ENCODE assay signal across 18 mouse cellular contexts in genomic region chr1:168138669-168139068, GRCm38 (mm10).
A peak's percentile ranks its signal among the peaks of the same experiment; 100 is the strongest.
DNase-seq lines count a peak whose midpoint lies in the region; ATAC-seq and TF ChIP-seq lines count a peak whose summit lies in the region.
"Had no signal": no experiment of that assay in that cellular context is flagged by ENCODE, and none has a peak within 500 bp of the region (broad histone marks: within the 10 kb centered on the region; RNA-seq: fewer than 3 reads in every experiment).

No protein-coding gene starts in this region.

- 0 out of 2 replicates have a peak, but pooled peaks have one; percentile 17 for ATAC-seq in hindbrain, embryonic 13.5 days (ENCODE audit: low FRiP score)
- no peak for ATAC-seq in hindbrain, embryonic 14.5 days (ENCODE audit: low FRiP score)
- peak; percentile 43; the same call in 1 of the 2 replicates for ATAC-seq in kidney, embryonic 16.5 days (ENCODE audit: low FRiP score, low TSS enrichment)
- no peak for ATAC-seq in midbrain, postnatal 0 days (ENCODE audit: low FRiP score)
- ATAC-seq in midbrain, embryonic 15.5 days (replicated peaks): no peak
- ATAC-seq: forebrain, embryonic 13.5 days; forebrain, postnatal 0 days had no signal

- H3K9ac ChIP-seq in hindbrain, embryonic 13.5 days: no peak overlapping the region
- no peak overlapping the region for H3K9ac ChIP-seq in hindbrain, embryonic 14.5 days
- H3K9ac ChIP-seq in kidney, embryonic 16.5 days (replicated peaks; ENCODE audit: low read length): no peak overlapping the region
- H3K9ac ChIP-seq in midbrain, postnatal 0 days (replicated peaks; ENCODE audit: low read length, poor library complexity, severe bottlenecking): no peak overlapping the region
- no peak overlapping the region for H3K9ac ChIP-seq in midbrain, embryonic 15.5 days
- H3K9ac ChIP-seq: forebrain, embryonic 13.5 days; forebrain, postnatal 0 days; heart, embryonic 15.5 days had no signal

- 80% methylated on average over 4 of the region's 4 CpGs for WGBS in hindbrain, embryonic 13.5 days
- WGBS in hindbrain, embryonic 14.5 days: 81% methylated on average over 4 of the region's 4 CpGs
- 39% methylated on average over 4 of the region's 4 CpGs for WGBS in kidney, embryonic 16.5 days
- WGBS in midbrain, postnatal 0 days: 88% methylated on average over 4 of the region's 4 CpGs
- WGBS in midbrain, embryonic 15.5 days: 88% methylated on average over 4 of the region's 4 CpGs

- no peak for DNase-seq in hindbrain, embryonic 14.5 days (ENCODE audit: low spot score)
- DNase-seq in kidney, postnatal 4 days: no peak
- peak; percentile 12 for DNase-seq in midbrain, postnatal 0 days (ENCODE audit: low spot score)
- DNase-seq in adrenal gland, postnatal 36 days: no peak
- DNase-seq: adrenal gland, postnatal 10 days; cerebellum, adult 11-12 months; cerebellum, adult 9-10 months; cerebellum, postnatal 25 days; forebrain, postnatal 0 days; gastrocnemius, postnatal 14 days; heart, adult 2 months; heart, postnatal 14 days had no signal

- H3K4me1 ChIP-seq in hindbrain, embryonic 13.5 days (replicated peaks): peaks cover 10% of the 10 kb centered on the region
- H3K4me1 ChIP-seq in hindbrain, embryonic 14.5 days (replicated peaks; ENCODE audit: control insufficient read depth, insufficient read depth, low read length): 0 out of 2 replicates have a peak, but pooled peaks cover 8% of the 10 kb centered on the region
- peaks cover 11% of the 10 kb centered on the region for H3K4me1 ChIP-seq in kidney, embryonic 16.5 days (ENCODE audit: insufficient read depth, low read length)
- 0 out of 2 replicates have a peak, but pooled peaks cover 2% of the 10 kb centered on the region for H3K4me1 ChIP-seq in midbrain, postnatal 0 days (ENCODE audit: insufficient read depth, low read length)
- H3K4me1 ChIP-seq in midbrain, embryonic 15.5 days: 0 out of 2 replicates have a peak, but pooled peaks cover 3% of the 10 kb centered on the region

- H3K4me3 ChIP-seq in hindbrain, embryonic 13.5 days: no peak overlapping the region
- no peak overlapping the region for H3K4me3 ChIP-seq in hindbrain, embryonic 14.5 days (replicated peaks; ENCODE audit: low read length)
- no peak overlapping the region for H3K4me3 ChIP-seq in kidney, embryonic 16.5 days (ENCODE audit: low read length)
- no peak overlapping the region for H3K4me3 ChIP-seq in midbrain, postnatal 0 days (ENCODE audit: low read depth, low read length)
- no peak overlapping the region for H3K4me3 ChIP-seq in midbrain, embryonic 15.5 days
- H3K4me3 ChIP-seq: forebrain, embryonic 13.5 days; heart, adult 2 months; heart, embryonic 15.5 days had no signal

- H3K27ac ChIP-seq in hindbrain, embryonic 13.5 days: no peak overlapping the region
- H3K27ac ChIP-seq in hindbrain, embryonic 14.5 days: no peak overlapping the region
- H3K27ac ChIP-seq in kidney, embryonic 16.5 days (ENCODE audit: low read length): no peak overlapping the region
- H3K27ac ChIP-seq in midbrain, postnatal 0 days (ENCODE audit: low read depth, low read length): no peak overlapping the region
- H3K27ac ChIP-seq in midbrain, embryonic 15.5 days: no peak overlapping the region
- H3K27ac ChIP-seq: forebrain, embryonic 13.5 days; heart, adult 2 months; heart, embryonic 15.5 days had no signal

- no peaks in the 10 kb centered on the region for H3K27me3 ChIP-seq in hindbrain, embryonic 13.5 days
- no peaks in the 10 kb centered on the region for H3K27me3 ChIP-seq in hindbrain, embryonic 14.5 days (ENCODE audit: control insufficient read depth, insufficient read depth, low read length)
- no peaks in the 10 kb centered on the region for H3K27me3 ChIP-seq in kidney, embryonic 16.5 days (ENCODE audit: insufficient read depth, low read length)
- no peaks in the 10 kb centered on the region for H3K27me3 ChIP-seq in midbrain, postnatal 0 days (ENCODE audit: insufficient read depth, low read length)
- no peaks in the 10 kb centered on the region for H3K27me3 ChIP-seq in midbrain, embryonic 15.5 days (replicated peaks)
- H3K27me3 ChIP-seq: forebrain, embryonic 13.5 days; heart, embryonic 15.5 days had no signal

- TF ChIP-seq CTCF in midbrain, postnatal 0 days (IDR thresholded peaks at IDR 0.05): no peak

- H3K36me3 ChIP-seq in hindbrain, embryonic 13.5 days: no peaks in the 10 kb centered on the region
- H3K36me3 ChIP-seq in hindbrain, embryonic 14.5 days (replicated peaks; ENCODE audit: control insufficient read depth, insufficient read depth): no peaks in the 10 kb centered on the region
- H3K36me3 ChIP-seq in kidney, embryonic 16.5 days (ENCODE audit: insufficient read depth, low read length): no peaks in the 10 kb centered on the region
- H3K36me3 ChIP-seq in midbrain, postnatal 0 days (ENCODE audit: insufficient read depth, low read length): no peaks in the 10 kb centered on the region
- no peaks in the 10 kb centered on the region for H3K36me3 ChIP-seq in midbrain, embryonic 15.5 days (replicated peaks)
- H3K36me3 ChIP-seq: heart, embryonic 15.5 days had no signal

- H3K4me2 ChIP-seq in hindbrain, embryonic 13.5 days: no peak overlapping the region
- no peak overlapping the region for H3K4me2 ChIP-seq in hindbrain, embryonic 14.5 days (replicated peaks)
- no peak overlapping the region for H3K4me2 ChIP-seq in kidney, embryonic 16.5 days (replicated peaks; ENCODE audit: low read depth, low read length)
- no peak overlapping the region for H3K4me2 ChIP-seq in midbrain, postnatal 0 days (ENCODE audit: low read depth, low read length, poor library complexity, severe bottlenecking)
- no peak overlapping the region for H3K4me2 ChIP-seq in midbrain, embryonic 15.5 days
- H3K4me2 ChIP-seq: forebrain, embryonic 13.5 days; heart, embryonic 11.5 days; heart, embryonic 15.5 days had no signal

- H3K9me3 ChIP-seq in hindbrain, embryonic 13.5 days: no peaks in the 10 kb centered on the region
- H3K9me3 ChIP-seq in hindbrain, embryonic 14.5 days (ENCODE audit: control insufficient read depth, low read length): no peaks in the 10 kb centered on the region
- no peaks in the 10 kb centered on the region for H3K9me3 ChIP-seq in kidney, embryonic 16.5 days (ENCODE audit: low read length)
- no peaks in the 10 kb centered on the region for H3K9me3 ChIP-seq in midbrain, postnatal 0 days (ENCODE audit: low read length)
- H3K9me3 ChIP-seq in midbrain, embryonic 15.5 days: no peaks in the 10 kb centered on the region
- H3K9me3 ChIP-seq: forebrain, embryonic 13.5 days; heart, embryonic 15.5 days had no signal

Comparison
In these comparisons a context has a peak if more than half of its experiments do, and no peak if none do; other contexts are left out.
1. ATAC-seq: peak in hindbrain, embryonic 13.5 days (single experiment) and kidney, embryonic 16.5 days (single experiment); none in hindbrain, embryonic 14.5 days (single experiment), midbrain, postnatal 0 days (single experiment) and midbrain, embryonic 15.5 days (single experiment).